Mouse (Mus musculus) erythroblast, embryonic 14.5 days (primary cell): ENCODE results near the gene Phldb2.

Source experiments
- GATA1 ChIP-seq: IDR thresholded peaks from 2 replicates; pipeline ENCODE4 v1.6.1; 2012; ENCODE audit warnings: low read length, inconsistent platforms, mixed read lengths
- TAL1 ChIP-seq: IDR thresholded peaks from 3 replicates; pipeline ENCODE4 v1.6.1; 2012; ENCODE audit warnings: low read length, inconsistent platforms, mixed read lengths

DNA sequence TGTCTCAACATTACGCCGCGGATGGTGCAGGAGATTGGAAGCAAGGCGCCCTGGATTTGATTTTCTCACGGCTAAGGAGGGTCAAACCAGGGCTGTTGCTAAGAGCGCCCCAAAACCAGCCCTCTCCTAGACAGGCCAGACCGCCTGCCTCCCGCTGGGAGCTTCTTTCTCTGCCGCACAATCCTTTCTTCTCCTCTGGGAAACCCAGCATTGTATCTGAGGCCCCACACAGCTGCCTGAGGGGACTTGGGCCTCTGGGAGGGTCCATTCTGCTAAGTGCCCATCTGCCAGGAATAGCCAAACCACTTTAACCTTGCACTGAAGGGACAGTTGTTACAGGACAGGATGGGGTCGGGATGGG is 228.7 kb downstream of the Phldb2 start:
- no peak for TF ChIP-seq GATA1
- TF ChIP-seq TAL1 = no peak
